Mouse (Mus musculus) E14TG2a.4 (cell line): ENCODE data around the gene Slc22a12.

Experiments used
- H3K27me3 ChIP-seq: 2 replicates; pipeline ENCODE4 v1.6.1; 2014; ENCODE audit warnings: low read length, control low read depth; ENCODE audit not compliant: insufficient read depth
- H3K36me3 ChIP-seq: 2 replicates; pipeline ENCODE4 v1.6.1; 2014; ENCODE audit warnings: low read length, control low read depth; ENCODE audit not compliant: insufficient read depth
- H3K4me1 ChIP-seq: replicated peaks from 2 replicates; pipeline ENCODE4 v1.6.1; 2014; ENCODE audit warnings: low read depth, low read length, control low read depth
- H3K4me3 ChIP-seq: replicated peaks from 2 replicates; pipeline ENCODE4 v1.5.1; 2014; ENCODE audit warnings: mild to moderate bottlenecking, low read length
- H3K9me3 ChIP-seq: 2 replicates; pipeline ENCODE4 v1.6.1; 2014; ENCODE audit warnings: low read length, control low read depth
- CTCF ChIP-seq: conservative IDR thresholded peaks from 2 replicates; pipeline ENCODE4 v1.5.1; 2014; ENCODE audit warnings: low read length
- NANOG ChIP-seq: IDR thresholded peaks from 2 replicates; pipeline ENCODE4 v1.6.1; 2014; ENCODE audit warnings: borderline replicate concordance, low read length, mixed read lengths
- POU5F1 ChIP-seq: IDR thresholded peaks from 2 replicates; pipeline ENCODE4 v1.6.1; 2014; ENCODE audit warnings: low read length, borderline replicate concordance

The Slc22a12 gene

DNA sequence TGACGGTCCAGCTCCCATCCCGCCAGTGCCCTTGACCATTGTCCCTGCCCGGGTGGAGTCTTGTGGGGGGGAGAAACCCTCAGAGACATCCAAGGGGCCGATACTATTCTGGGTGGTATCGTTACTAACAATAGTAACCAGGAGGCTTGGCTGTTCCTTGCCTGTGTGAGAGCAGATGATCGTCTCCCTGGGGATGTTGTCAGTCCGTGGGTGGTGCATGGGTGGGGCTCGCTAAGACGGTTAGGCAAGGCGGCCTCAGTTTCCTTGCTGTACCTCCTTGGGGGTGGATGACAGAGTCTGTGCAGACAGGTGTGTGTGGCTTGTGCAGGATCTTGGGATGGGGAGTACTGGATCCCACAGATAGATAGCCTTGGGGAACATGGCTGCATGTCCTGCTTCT is 35.4 kb downstream of the Slc22a12 start:
- H3K4me1 ChIP-seq, result peaks cover 87% of the 10 kb centered on the region
- H3K4me3 ChIP-seq, result 0 out of 2 replicates have a peak overlapping the region, but pooled peaks have one; percentile 37
- peaks cover 20% of the 10 kb centered on the region; the same call in 1 of the 2 replicates for H3K36me3 ChIP-seq
- no peak for TF ChIP-seq NANOG
- TF ChIP-seq POU5F1, result no peak
- TF ChIP-seq CTCF, result no peak
- no peaks in the 10 kb centered on the region for H3K9me3 ChIP-seq
- H3K27me3 ChIP-seq, result peaks cover 66% of the 10 kb centered on the region

DNA sequence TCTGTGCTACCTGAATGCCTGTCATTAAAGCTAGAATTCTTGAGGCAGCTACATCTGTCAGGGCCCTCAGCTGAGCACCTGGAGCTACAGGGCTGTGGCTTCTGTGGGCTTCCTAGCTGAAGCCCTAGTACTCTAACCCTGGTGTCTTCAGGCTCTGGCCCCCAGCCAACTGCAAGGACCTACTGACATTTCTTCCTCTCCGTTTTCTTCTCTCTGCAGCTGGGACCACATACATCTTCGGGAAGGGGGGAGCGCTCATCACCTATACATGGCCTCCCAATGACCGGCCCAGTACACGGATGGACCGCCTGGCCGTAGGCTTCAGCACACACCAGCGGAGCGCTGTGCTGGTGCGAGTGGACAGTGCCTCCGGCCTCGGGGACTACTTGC is 38.2 kb downstream of the Slc22a12 start:
- TF ChIP-seq POU5F1 (no peak), CTCF (no peak), NANOG (no peak)
- Histone ChIP-seq H3K27me3 (peaks cover 90% of the 10 kb centered on the region), H3K9me3 (0 out of 2 replicates have a peak, but pooled peaks cover 5% of the 10 kb centered on the region), H3K4me1 (peaks cover 68% of the 10 kb centered on the region), H3K36me3 (peaks cover 3% of the 10 kb centered on the region; the same call in 1 of the 2 replicates), H3K4me3 (no peak overlapping the region)

DNA sequence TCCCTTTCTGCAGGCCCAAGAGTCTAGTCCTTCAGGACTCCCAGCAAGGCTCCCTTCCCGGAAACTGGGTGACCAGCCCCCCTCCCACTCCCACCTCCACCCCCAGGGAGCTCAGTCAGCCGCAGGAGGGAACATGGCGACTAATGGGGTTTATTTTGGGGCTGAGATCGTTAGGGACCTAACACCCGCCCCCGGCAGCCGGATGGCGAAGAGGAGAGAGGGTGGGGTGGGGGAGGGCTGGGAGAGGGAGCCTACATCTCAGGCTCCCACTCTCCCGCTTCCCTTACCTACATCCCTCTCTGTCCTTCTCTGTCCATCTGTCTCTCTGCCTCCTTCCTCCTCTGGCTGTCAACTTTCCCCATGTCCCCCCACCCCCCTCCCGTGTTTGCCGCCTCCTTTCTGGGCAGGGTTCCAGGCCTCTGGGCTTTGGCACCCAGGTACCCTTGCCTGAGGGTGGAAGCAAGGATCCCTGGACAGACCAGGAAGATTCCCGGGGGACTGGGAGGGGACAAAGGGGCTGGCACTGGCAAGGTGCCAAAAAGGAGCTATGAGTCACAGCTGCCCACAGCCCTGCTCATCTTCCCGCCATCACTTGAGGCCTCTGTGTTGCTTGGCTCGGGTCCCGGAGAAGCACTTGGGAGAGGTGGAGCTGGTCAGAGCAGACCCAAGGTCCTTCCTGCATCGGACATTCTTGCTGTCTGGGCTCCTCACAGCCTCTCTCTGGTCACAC is 38.7 kb downstream of the Slc22a12 start:
- 0 out of 2 replicates have a peak, but pooled peaks cover 5% of the 10 kb centered on the region for H3K9me3 ChIP-seq
- peaks cover 65% of the 10 kb centered on the region for H3K4me1 ChIP-seq
- H3K4me3 ChIP-seq, result no peak overlapping the region
- TF ChIP-seq CTCF, result no peak
- no peak for TF ChIP-seq NANOG
- no peak for TF ChIP-seq POU5F1
- no peaks in the 10 kb centered on the region for H3K36me3 ChIP-seq
- peaks cover 93% of the 10 kb centered on the region for H3K27me3 ChIP-seq

DNA sequence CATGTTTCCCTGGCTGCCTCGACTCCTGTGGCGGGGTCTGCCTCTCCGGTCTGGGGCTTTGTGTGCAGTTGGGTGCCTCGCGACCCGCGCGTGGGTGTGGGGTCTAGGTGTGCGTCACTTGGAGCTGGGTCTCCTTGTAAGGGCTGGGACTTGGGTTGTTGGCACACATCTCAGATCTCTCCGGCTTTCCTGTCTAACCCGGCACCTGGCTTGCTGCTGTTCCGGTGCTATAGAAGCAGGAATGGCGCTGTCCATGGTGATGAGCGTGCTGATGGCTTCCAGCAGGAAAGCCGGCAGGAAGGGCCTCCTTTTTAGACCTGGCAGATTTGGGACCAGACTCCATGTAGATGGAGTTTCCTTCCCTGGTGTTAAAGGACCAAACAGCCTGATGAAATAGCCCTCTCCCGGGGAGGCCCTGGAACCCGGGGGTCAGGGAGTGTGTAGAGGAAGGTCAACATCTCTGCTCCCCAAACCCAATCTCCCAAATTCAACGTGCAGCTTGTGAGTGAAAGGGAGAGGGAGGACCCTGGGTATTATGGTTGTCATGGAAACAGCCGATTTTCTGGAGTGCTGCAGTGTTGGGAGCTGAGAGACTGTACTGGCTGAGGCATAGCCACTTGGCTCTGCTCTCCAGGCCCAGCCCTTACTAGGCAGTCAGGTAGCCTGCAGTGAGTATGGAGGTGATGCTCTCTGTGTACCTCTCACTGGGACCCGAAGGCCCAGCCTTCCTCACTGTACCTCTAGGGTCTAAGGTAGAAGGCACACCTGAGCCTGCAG is 40.1 kb downstream of the Slc22a12 start:
- TF ChIP-seq POU5F1, result no peak
- Histone ChIP-seq H3K9me3 (0 out of 2 replicates have a peak, but pooled peaks cover 5% of the 10 kb centered on the region), H3K36me3 (no peaks in the 10 kb centered on the region), H3K27me3 (peaks cover 97% of the 10 kb centered on the region), H3K4me1 (peaks cover 61% of the 10 kb centered on the region), H3K4me3 (peak overlapping the region; percentile 81)

DNA sequence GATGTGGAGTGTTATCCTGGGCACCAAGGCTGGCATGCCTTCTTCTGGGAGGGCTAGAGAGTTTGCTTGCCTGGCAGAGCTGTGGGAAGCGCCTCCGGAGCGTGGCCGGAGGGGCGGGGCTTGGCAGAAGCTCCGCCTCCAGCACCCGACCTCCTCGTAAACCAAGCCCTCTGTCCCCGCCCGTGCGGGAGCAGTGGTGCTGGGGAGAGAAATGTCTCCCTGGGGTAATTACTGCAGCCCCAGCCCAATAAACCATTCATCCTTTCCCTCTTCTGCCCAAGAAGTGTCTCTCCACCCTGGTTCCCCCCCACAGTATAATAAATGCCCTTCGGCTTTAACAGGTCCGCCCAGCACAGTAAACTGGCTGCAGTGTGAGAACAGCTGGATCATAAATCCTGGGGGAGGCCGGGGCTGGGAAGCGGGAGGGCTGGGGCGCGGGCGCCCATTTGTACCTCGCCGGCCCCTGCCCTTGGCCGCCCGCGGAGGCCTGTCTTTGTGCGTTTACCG is 40.7 kb downstream of the Slc22a12 start:
- Histone ChIP-seq H3K4me1 (peaks cover 55% of the 10 kb centered on the region), H3K36me3 (no peaks in the 10 kb centered on the region), H3K9me3 (0 out of 2 replicates have a peak, but pooled peaks cover 5% of the 10 kb centered on the region), H3K27me3 (peaks cover 94% of the 10 kb centered on the region), H3K4me3 (peak overlapping the region; percentile 81)
- no peak for TF ChIP-seq CTCF
- no peak for TF ChIP-seq NANOG
- no peak for TF ChIP-seq POU5F1

DNA sequence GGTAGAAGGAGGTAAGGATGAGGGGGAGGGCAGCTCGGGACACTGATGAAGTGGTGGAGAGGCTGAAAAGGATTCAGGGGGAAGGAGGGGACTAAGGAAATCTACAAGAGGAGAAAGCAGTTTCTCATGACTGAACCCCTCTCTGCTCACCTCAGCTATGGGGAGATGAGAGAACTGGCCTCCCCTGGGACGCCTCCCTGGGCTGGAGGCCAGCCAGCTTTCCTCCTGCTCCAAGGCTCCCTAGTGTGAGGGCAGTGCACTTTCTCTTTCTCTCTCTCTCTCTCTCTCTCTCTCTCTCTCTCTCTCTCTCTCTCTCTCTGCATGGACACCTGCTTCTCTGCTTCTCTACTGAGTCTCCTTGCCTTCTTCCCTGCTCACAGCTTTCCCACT is 42.2 kb downstream of the Slc22a12 start:
- Histone ChIP-seq H3K9me3 (0 out of 2 replicates have a peak, but pooled peaks cover 5% of the 10 kb centered on the region), H3K4me1 (peaks cover 54% of the 10 kb centered on the region), H3K36me3 (no peaks in the 10 kb centered on the region), H3K27me3 (peaks cover 95% of the 10 kb centered on the region), H3K4me3 (no peak overlapping the region)
- TF ChIP-seq POU5F1 (no peak), NANOG (no peak), CTCF (no peak)

DNA sequence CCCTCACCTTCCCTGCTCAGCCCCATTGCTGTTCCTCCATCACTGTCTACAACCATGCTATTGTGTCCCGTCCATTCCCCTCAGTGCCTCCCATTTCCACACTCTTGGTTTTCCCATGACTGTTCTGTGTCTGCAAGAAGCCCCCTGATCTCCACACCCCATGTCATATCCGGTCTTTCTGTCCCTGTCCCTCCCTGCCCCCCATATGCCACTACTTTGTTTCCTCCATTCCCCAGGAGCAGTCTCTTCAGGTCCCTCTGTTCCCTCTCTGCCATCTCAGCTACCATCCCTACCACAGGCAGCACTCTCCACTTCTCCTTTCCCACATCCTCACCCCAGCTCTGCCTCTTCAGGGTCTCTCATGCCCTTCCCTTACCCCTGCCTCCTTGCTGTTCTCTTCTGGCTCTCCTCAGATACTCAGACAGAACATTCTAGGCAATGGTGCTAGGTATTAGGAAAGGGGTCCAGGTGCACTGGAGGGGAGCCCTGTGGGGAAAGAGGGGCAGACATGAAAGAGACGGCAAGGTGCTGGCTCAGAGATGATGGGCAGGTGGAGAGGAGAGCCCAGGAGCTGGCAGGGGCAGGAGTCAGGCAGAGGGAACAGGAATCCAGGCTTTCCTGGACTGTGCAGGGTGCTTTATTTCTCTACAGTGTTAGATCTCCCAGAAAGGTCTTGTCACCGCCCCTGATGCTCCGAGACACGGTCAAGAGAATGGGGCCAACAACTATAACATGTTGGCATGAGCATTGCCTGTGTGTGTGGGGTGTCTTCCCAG is 42.8 kb downstream of the Slc22a12 start:
- 0 out of 2 replicates have a peak, but pooled peaks cover 5% of the 10 kb centered on the region for H3K9me3 ChIP-seq
- peaks cover 54% of the 10 kb centered on the region for H3K4me1 ChIP-seq
- H3K4me3 ChIP-seq, result no peak overlapping the region
- no peaks in the 10 kb centered on the region for H3K36me3 ChIP-seq
- H3K27me3 ChIP-seq, result peaks cover 95% of the 10 kb centered on the region
- TF ChIP-seq CTCF (no peak), POU5F1 (no peak), NANOG (no peak)
